Mouse (Mus musculus) small intestine, adult 10 weeks (tissue): ENCODE data around the gene Ssr2. TPM values are rescaled to one million over a fixed set of nuclear protein-coding genes. Genes with fewer than 3 reads are reported as not detected.

Experiments
- polyA plus RNA-seq: library from polyadenylated mRNA; stranded (reverse); fragments of 350-450 nt; fragmentation: Illumina TruSeq; extraction: RNeasy Lipid Tissue Mini Kit (QIAGEN cat#74804); gene quantifications from one replicate; pipeline ENCODE4 v1.2.3, GENCODE M21; 2014; ENCODE audit warnings: low replicate concordance

Gene Ssr2
- 19.5 TPM for polyA plus RNA-seq

GRCm38 (mm10) chr3:88575540-88575939 is at the start of gene Ssr2:
Gene Ssr2, plus strand, starts transcription at chr3:88575876.

DNA sequence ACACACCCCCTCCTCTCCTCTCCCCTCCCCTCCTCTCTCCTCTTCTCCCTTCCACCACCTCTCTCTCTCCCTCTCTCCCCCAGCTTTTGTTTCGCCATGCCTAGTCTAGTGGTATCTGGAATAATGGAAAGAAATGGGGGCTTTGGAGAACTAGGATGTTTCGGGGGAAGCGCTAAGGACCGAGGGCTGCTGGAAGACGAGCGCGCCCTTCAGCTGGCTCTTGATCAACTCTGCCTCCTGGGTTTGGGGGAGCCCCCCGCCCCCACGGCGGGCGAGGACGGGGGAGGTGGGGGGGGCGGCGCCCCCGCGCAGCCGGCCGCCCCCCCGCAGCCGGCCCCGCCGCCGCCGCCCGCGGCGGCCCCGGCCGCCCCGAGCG is 43.4 kb upstream of the Ssr2 start, which contains the start of gene Mex3a:
Gene Mex3a (plus strand): TSS at position 97 of the 376 bp plus-strand sequence.

DNA sequence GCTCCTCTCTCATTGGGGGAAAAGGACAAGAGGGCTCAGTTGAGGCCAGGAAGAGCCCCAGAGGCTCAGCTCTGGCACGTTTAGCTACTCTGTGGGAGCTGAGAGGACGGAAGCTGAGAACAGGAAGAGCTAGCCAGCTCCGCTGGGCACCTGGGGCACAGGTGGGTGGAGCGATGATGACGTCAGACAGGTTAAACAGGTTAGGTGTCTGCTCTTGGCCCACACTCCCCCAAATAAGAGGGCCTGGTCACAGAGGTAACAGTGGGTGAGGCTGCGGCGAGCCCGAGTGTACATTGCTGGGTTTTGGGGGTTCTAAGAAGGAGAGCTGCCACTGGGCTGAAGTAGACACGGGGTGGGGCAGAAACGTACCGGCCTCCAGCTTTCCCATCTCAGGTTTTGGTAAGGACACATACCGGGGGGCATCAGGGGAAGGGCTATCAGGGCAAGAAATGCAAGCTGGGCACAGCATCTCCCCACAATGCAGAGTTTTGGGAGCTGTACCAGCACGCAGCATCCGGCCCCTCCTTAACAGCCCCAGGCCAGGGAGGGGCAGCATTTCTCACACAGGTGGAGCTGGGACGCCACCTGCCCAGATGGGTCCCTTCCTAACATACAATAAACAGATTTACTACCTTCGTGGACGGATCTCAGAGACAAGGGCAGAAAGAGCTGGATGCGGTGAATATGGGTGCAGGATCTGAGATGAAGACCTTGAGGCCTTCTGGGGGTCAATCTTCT is 27.3 kb upstream of the Ssr2 start, which contains the start of gene Rab25:
Gene Rab25 (minus strand): TSS at position 121 of the 738 bp plus-strand sequence.

GRCm38 (mm10) chr3:88552676-88553524 is 22.8 kb upstream of the Ssr2 start, which contains the start of gene Lamtor2:
Gene Lamtor2, minus strand, starts transcription at chr3:88553074.

DNA sequence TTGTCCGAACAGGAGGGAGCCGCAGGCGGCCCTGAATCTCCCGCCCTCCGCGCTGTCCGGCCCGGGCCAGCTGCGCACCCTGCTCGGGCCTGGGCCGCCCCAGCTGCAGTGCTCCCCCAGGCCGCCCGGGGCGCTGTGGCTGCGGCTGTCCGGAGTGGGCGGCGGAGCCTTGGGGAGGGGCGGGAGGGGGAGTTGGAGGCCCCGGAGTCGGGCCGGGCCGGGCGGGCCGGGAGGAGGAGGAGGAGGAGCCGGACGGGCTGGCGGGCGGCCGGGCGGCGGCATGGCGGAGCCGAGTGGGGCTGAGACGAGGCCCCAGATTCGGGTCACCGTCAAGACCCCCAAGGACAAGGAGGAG is 22.2 kb upstream of the Ssr2 start, which contains the start of gene Ubqln4:
Gene Ubqln4 (plus strand): TSS at position 234 of the 355 bp plus-strand sequence.

DNA sequence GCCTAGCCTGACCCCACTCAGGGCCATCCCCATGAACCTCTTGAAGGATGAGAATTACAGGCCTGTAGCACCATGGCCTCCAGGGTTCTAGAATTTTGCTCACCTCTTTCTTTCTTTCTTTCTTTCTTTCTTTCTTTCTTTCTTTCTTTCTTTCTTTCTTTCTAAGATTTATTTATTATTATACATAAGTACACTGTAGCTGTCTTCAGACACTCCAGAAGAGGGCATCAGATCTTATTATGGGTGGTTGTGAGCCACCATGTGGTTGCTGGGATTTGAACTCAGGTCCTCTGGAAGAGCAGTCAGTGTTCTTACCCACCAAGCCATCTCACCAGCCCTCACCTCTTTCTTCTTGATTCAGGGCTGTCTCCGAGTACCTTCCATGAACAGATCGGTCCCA is 30.0 kb downstream of the Ssr2 start, which contains the start of gene Arhgef2:
Gene Arhgef2 (plus strand): TSS at position 301 of the 400 bp plus-strand sequence.

Other genes starting within 250 kb of the Ssr2 start
- 1.3 TPM for gene Tmem79, start 239.7 kb upstream of the Ssr2 start, polyA plus RNA-seq
- gene Smg5, start 239.6 kb upstream of the Ssr2 start, polyA plus RNA-seq: 16.8 TPM
- gene Paqr6, start 211.3 kb upstream of the Ssr2 start, polyA plus RNA-seq: not detected
- gene Bglap3, start 203.1 kb upstream of the Ssr2 start, polyA plus RNA-seq: not detected
- gene Bglap2, start 197.2 kb upstream of the Ssr2 start, polyA plus RNA-seq: not detected
- gene Bglap, start 191.4 kb upstream of the Ssr2 start, polyA plus RNA-seq: not detected
- gene Pmf1, start 165.5 kb upstream of the Ssr2 start, polyA plus RNA-seq: 3.2 TPM
- 17.2 TPM for gene Slc25a44, start 150.7 kb upstream of the Ssr2 start, polyA plus RNA-seq
- gene Sema4a, start 114.7 kb upstream of the Ssr2 start, polyA plus RNA-seq: 95.3 TPM
- 3.3 TPM for gene Lmna, start 65.9 kb upstream of the Ssr2 start, polyA plus RNA-seq
- gene Mex3a, start 43.5 kb upstream of the Ssr2 start, polyA plus RNA-seq: 0.37 TPM
- gene Rab25, start 27.6 kb upstream of the Ssr2 start, polyA plus RNA-seq: 4.3 TPM
- 2.2 TPM for gene Lamtor2, start 22.8 kb upstream of the Ssr2 start, polyA plus RNA-seq
- 12.7 TPM for gene Ubqln4, start 22.1 kb upstream of the Ssr2 start, polyA plus RNA-seq
- 17.8 TPM for gene Arhgef2, start 30.1 kb downstream of the Ssr2 start, polyA plus RNA-seq
- gene Rxfp4, start 77.3 kb downstream of the Ssr2 start, polyA plus RNA-seq: not detected
- gene Khdc4, start 109.9 kb downstream of the Ssr2 start, polyA plus RNA-seq: 73.0 TPM
- 4.8 TPM for gene Rit1, start 141.0 kb downstream of the Ssr2 start, polyA plus RNA-seq
- gene Syt11, start 199.3 kb downstream of the Ssr2 start, polyA plus RNA-seq: 5.4 TPM